Comparison of ENCODE assay signal across 8 mouse cellular contexts in genomic region chr15:68360956-68361908, GRCm38 (mm10).
DNase-seq lines count a peak whose midpoint lies in the region; ATAC-seq and TF ChIP-seq lines count a peak whose summit lies in the region.

No protein-coding gene starts in this region.

- no peaks in the 10 kb centered on the region for H3K36me3 ChIP-seq in ES-E14 (ENCODE audit: control insufficient read depth, insufficient read depth, low read length, poor library complexity, severe bottlenecking)
- H3K36me3 ChIP-seq in forebrain, embryonic 13.5 days (ENCODE audit: poor library complexity, severe bottlenecking), result no peaks in the 10 kb centered on the region
- no peaks in the 10 kb centered on the region for H3K36me3 ChIP-seq in liver, embryonic 12.5 days
- H3K36me3 ChIP-seq in stomach, postnatal 0 days (ENCODE audit: control insufficient read depth, insufficient read depth, low read length), result no peaks in the 10 kb centered on the region

- ATAC-seq in forebrain, embryonic 13.5 days, result no peak
- no peak for ATAC-seq in liver, embryonic 12.5 days
- ATAC-seq in stomach, postnatal 0 days (ENCODE audit: low FRiP score, low TSS enrichment), result no peak

- 46% methylated on average over 6 of the region's 6 CpGs for WGBS in forebrain, embryonic 13.5 days
- WGBS in liver, embryonic 12.5 days (ENCODE audit: insufficient replicate concordance), result 31% methylated on average over 6 of the region's 6 CpGs
- 25% methylated on average over 6 of the region's 6 CpGs for WGBS in stomach, postnatal 0 days

- H3K4me1 ChIP-seq in ES-E14 (ENCODE audit: control insufficient read depth in 2 of 2, insufficient read depth in 2 of 2, low read length in 2 of 2, poor library complexity in 1 of 2), result peaks cover 0 to 2% of the 10 kb centered on the region in 2 experiments; a peak in 1 of 4 replicates
- peaks cover 19% of the 10 kb centered on the region for H3K4me1 ChIP-seq in forebrain, embryonic 13.5 days
- H3K4me1 ChIP-seq in liver, embryonic 12.5 days, result peaks cover 24% of the 10 kb centered on the region
- H3K4me1 ChIP-seq in stomach, postnatal 0 days (replicated peaks; ENCODE audit: control insufficient read depth, insufficient read depth), result no peaks in the 10 kb centered on the region

- peak overlapping the region; percentile 97 for H3K27ac ChIP-seq in gastrocnemius, adult 2 months
- no peak overlapping the region for H3K27ac ChIP-seq in ES-E14 (ENCODE audit: insufficient read depth, low read depth, low read length, poor library complexity, severe bottlenecking)
- H3K27ac ChIP-seq in forebrain, embryonic 13.5 days, result no peak overlapping the region
- peak overlapping the region; percentile 85 for H3K27ac ChIP-seq in liver, embryonic 12.5 days
- H3K27ac ChIP-seq in stomach, postnatal 0 days (replicated peaks), result no peak overlapping the region

- H3K4me2 ChIP-seq in forebrain, embryonic 13.5 days, result peak overlapping the region; percentile 84
- peak overlapping the region; percentile 95 for H3K4me2 ChIP-seq in liver, embryonic 12.5 days
- peak overlapping the region; percentile 79 for H3K4me2 ChIP-seq in stomach, postnatal 0 days (replicated peaks; ENCODE audit: low read depth)

- peak overlapping the region; percentile 80 for H3K4me3 ChIP-seq in gastrocnemius, adult 2 months
- peak overlapping the region; percentile 85 to 94 for H3K4me3 ChIP-seq in ES-E14 (ENCODE audit: insufficient read depth in 1 of 2, low read depth in 1 of 2, low read length in 2 of 2, poor library complexity in 1 of 2, severe bottlenecking in 1 of 2)
- peak overlapping the region; percentile 85 for H3K4me3 ChIP-seq in forebrain, embryonic 13.5 days
- peak overlapping the region; percentile 91 for H3K4me3 ChIP-seq in liver, embryonic 12.5 days
- peak overlapping the region; percentile 93 for H3K4me3 ChIP-seq in stomach, postnatal 0 days (ENCODE audit: low read depth, low read length)

- peak overlapping the region; percentile 91; the same call in 1 of the 2 replicates for H3K9ac ChIP-seq in ES-E14 (ENCODE audit: insufficient read depth, low read depth, low read length, poor library complexity, severe bottlenecking)
- H3K9ac ChIP-seq in forebrain, embryonic 13.5 days, result peak overlapping the region; percentile 85
- H3K9ac ChIP-seq in liver, embryonic 12.5 days, result peak overlapping the region; percentile 86
- peak overlapping the region; percentile 91 for H3K9ac ChIP-seq in stomach, postnatal 0 days (ENCODE audit: low read length)

- TF ChIP-seq CTCF in gastrocnemius, adult 2 months (IDR thresholded peaks at IDR 0.05), result no peak
- no peak for TF ChIP-seq CTCF in stomach, postnatal 0 days (IDR thresholded peaks at IDR 0.05; ENCODE audit: low read depth)

- intact Hi-C loops in gastrocnemius, adult 2 months (cut with DNase I), result no loop called here
- intact Hi-C loops in gastrocnemius, postnatal 14 days (cut with DNase I; ENCODE audit: low total_unique reads), result loop anchor here (5.0 kb wide), 1 partner anchor 99 kb away; no protein-coding TSS in a partner anchor

- H3K27me3 ChIP-seq in forebrain, embryonic 13.5 days, result no peaks in the 10 kb centered on the region
- no peaks in the 10 kb centered on the region for H3K27me3 ChIP-seq in liver, embryonic 12.5 days (replicated peaks)
- H3K27me3 ChIP-seq in stomach, postnatal 0 days (ENCODE audit: control insufficient read depth, insufficient read depth, low read length), result no peaks in the 10 kb centered on the region

- peak; percentile 32 for DNase-seq in gastrocnemius, adult 2 months
- DNase-seq in gastrocnemius, postnatal 14 days, result no peak
- DNase-seq in ES-E14 (ENCODE audit: low read depth, low spot score), result no peak
- DNase-seq in stomach, postnatal 0 days (ENCODE audit: low spot score), result no peak
- DNase-seq in spleen, postnatal 14 days (ENCODE audit: low spot score in 2 of 2), result no peak
- DNase-seq in testis, postnatal 10 days (ENCODE audit: low spot score), result no peak

- H3K9me3 ChIP-seq in ES-E14 (ENCODE audit: control insufficient read depth, insufficient read depth, low read depth, low read length), result no peaks in the 10 kb centered on the region
- H3K9me3 ChIP-seq in forebrain, embryonic 13.5 days (replicated peaks), result no peaks in the 10 kb centered on the region
- H3K9me3 ChIP-seq in liver, embryonic 12.5 days (replicated peaks), result no peaks in the 10 kb centered on the region
- no peaks in the 10 kb centered on the region for H3K9me3 ChIP-seq in stomach, postnatal 0 days (ENCODE audit: control insufficient read depth, low read length)

- in situ Hi-C loops in ES-E14 (cut with MboI; ENCODE audit: low sequenced_read_pairs in 2 of 2, unreplicated experiment in 2 of 2), result no loop called here

- TF ChIP-seq EP300 in stomach, postnatal 0 days (optimal IDR thresholded peaks at IDR 0.05), result no peak

TF ChIP-seq in ES-E14, 5 proteins besides CTCF, POLR2A, EP300 and RAD21:
- TF ChIP-seq HCFC1 (IDR thresholded peaks at IDR 0.05; ENCODE audit: borderline replicate concordance, insufficient read depth, low read length), result no peak

Comparison
In these comparisons a context has a peak if more than half of its experiments do, and no peak if none do; other contexts are left out.
1. H3K27ac ChIP-seq: peak in gastrocnemius, adult 2 months (single experiment) and liver, embryonic 12.5 days (single experiment); none in ES-E14 (single experiment), forebrain, embryonic 13.5 days (single experiment) and stomach, postnatal 0 days (single experiment).
2. Peak in every context shown above with its lines, with median percentiles within 50 percentile points of each other: H3K4me3 ChIP-seq, H3K9ac ChIP-seq and H3K4me2 ChIP-seq.